Mouse (Mus musculus) kidney, postnatal 10 days (tissue): Measurements from ENCODE around the gene Rflnb.
"Not testable (repeated sequence)": the region's sequence is repeated elsewhere in the genome, so short reads cannot be mapped to it uniquely, and the experiment has no call there.

Experiments
- DNase-seq: peaks from one replicate; pipeline ENCODE4 v3.0.0; 2021; ENCODE audit warnings: mixed read lengths

Gene Rflnb

DNA sequence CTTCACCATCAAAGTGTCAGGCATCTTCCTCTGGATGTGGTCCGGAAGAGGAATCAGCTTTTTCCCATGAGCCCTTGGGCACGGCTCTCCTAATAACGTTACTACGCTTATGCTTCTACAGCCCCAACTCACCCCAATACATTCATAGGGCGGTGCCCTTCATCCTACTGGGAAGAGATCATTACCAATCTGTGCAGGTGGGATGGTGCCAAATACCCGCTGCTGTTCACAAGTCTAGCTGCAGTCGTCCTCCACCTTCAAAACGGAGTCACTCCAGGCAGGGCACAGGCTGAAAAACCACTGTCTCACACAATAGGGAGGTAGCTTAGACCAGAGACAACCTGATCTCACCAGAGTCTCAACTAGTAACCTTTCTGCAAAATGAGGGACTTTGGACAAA lies 7.6 kb upstream of the Rflnb start:
- DNase-seq: no peak

DNA sequence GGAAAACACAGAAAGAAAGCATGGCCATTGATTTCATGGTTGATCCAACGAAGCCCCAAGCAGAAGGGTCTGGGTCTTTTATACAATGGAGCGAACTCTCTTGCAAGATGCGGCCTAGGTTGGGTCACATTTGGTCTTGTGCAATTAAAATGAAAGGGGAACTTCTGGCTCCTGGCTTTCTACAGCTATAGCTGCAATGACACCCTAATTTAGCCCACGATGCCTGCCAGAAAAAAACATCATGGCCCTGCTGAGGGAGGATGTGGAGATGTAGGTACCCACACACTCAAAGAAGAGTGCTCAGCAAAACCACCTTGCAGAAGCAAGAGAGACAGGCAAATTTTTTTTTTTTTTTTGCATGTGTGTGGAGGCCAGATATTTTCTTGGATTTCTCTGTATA lies 6.3 kb upstream of the Rflnb start:
- DNase-seq: no peak

DNA sequence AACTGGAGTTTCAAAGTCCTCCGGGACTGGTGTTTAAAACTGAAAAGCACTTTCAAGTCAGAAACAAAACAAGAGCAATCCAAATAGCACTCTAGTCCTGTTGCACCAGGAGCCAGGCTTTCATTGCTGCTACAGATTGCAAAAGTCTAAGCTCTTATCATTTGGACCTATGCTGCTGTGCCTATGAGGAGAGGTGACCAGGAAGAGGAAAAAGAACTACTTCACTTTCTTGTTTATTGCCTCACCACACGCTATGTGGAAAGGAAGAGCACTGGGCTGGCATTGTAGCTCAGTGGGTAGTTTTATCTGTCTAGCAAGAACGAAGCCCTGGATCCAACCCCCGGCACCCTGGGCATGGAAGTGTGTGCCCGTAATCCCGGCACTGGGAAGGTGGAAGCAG lies 5.8 kb upstream of the Rflnb start:
- no peak for DNase-seq

GRCm38 (mm10) chr11:76028072-76028465 lies 487 bp upstream of the Rflnb start:
- peak; percentile 67 for DNase-seq

DNA sequence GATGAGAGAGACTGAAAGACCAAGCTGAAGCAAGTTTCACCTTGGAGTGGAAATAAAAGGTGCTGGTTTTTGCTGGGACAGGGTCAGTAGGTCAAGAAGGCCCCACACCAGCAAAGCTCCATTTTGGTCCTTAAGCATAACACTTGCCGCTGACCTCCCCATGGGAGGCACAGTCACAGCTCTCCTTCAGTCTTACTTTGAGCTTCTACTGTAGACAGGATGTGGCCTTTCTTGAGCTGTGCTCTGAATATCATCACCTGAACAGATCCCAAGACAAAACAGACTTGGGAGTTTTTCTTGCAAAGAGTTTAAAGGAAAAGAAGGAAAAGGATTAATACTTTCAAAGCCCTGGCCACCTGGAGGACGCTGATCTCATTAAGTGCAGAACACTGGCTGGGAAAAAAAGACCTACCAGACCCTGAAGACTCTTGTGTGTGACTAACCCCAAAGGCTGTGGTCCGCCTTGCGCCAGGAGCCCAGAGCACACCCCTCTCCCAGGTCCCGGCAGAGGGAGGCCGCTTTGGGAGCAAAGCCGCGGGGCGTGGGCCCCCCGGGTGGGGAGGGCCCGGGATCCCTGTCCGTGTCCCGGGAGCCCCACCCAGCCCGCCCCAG lies 949 bp downstream of the Rflnb start:
- DNase-seq: no peak

- no peak for DNase-seq
These were observed 2.5 kb downstream of the Rflnb start for GRCm38 (mm10) chr11:76025080-76025583.

- DNase-seq: no peak
These were observed 6.7 kb downstream of the Rflnb start for GRCm38 (mm10) chr11:76020916-76021315.

- DNase-seq: no peak
These were observed 7.7 kb downstream of the Rflnb start for GRCm38 (mm10) chr11:76019879-76020278.

- DNase-seq: no peak
These were observed 11.8 kb downstream of the Rflnb start for GRCm38 (mm10) chr11:76015814-76016213.

GRCm38 (mm10) chr11:76015251-76015650 lies 12.3 kb downstream of the Rflnb start:
- DNase-seq: no peak

DNA sequence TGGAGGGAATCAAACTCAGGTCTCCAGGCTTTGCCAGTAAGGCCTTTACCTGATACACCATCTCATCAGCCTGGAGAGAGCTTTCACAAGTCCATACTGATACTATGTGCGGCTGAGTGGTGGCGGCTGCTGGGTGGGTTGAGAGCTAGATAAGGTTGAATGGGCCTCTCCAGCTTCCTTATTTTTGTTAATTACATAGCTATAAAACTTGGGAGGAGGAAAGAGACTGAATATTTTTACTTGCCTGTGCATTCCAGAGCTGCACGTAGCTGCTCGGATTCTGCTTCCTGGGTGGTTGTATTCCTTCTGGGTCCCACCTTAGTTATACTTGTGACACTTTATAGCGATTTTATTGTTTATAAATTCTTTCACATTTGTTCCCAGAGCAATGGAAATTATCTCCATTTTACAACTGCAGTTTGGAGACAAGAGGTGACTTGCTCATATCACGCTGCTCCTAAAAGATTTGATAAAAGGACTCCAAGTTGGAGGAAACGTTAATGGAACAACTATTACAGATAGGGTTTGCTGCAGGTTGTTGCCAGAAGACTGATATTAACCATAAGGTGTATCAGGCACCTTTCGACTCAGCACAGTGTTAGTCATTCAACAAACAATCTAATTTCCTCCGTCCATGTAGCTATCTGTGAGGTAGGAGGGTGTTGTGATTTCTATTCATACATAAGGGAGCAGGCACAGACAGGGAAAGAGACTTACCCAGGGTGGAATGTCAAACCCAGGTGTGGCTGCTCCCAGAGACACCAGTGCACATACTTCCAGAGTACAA lies 16.6 kb downstream of the Rflnb start:
- no peak for DNase-seq

GRCm38 (mm10) chr11:76009101-76009500 lies 18.5 kb downstream of the Rflnb start:
- no peak for DNase-seq

DNA sequence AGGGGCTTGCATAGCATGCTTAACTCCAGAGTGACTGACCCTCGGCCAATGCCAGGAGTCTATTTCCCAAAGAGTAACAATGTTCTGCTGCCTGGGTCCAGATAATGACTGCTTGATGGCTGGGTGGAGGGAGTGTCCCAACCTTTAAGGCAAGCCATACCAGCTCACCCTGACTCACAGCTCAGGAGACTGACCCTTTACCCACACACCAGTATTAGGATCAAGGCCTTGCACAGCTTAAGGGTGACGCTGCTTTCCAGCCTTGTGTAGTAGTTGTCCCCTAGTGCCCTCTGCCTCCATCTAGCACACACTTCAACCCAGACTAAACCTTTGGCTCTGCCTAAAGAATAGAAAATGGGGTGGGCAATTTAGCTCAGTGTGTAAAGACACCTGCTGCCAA lies 19.4 kb downstream of the Rflnb start:
- DNase-seq: no peak

DNA sequence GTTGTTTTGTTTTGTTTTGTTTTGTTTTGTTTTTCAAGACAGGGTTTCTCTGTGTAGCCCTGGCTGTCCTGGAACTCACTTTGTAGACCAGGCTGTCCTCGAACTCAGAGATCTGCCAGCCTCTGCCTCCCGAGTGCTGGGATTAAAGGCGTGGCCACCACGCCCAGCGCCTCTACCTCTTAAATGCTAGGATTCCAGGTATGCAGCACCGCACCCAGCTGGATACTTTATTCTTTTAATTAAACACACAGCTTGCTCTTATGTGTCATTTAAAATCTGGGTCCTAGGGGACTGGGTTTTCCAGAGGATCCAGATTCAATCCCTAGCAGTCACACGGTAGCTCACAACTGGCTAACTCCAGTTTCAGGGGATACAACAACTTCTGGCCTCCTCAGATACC lies 23.3 kb downstream of the Rflnb start:
- not testable (repeated sequence) for DNase-seq

GRCm38 (mm10) chr11:76001237-76001878 lies 26.2 kb downstream of the Rflnb start:
- DNase-seq: peak; percentile 53

DNA sequence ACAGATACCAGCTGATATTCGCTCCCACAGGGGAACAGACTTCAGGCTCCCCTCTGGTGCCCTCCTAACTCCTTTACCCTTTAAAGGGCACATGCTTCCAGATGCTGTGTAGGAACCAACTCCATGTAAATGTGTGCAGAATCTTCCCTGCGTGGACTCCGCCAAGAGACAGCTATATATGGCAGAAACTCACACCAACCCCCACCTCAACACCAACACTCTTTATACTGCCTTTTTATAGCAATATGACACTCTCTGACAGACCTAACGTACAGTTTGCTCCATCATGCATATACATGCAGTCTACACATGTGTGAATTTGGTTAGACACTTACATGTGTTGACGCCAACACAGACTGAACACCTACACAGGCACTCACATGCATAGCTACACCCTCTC lies 26.9 kb downstream of the Rflnb start:
- no peak for DNase-seq

DNA sequence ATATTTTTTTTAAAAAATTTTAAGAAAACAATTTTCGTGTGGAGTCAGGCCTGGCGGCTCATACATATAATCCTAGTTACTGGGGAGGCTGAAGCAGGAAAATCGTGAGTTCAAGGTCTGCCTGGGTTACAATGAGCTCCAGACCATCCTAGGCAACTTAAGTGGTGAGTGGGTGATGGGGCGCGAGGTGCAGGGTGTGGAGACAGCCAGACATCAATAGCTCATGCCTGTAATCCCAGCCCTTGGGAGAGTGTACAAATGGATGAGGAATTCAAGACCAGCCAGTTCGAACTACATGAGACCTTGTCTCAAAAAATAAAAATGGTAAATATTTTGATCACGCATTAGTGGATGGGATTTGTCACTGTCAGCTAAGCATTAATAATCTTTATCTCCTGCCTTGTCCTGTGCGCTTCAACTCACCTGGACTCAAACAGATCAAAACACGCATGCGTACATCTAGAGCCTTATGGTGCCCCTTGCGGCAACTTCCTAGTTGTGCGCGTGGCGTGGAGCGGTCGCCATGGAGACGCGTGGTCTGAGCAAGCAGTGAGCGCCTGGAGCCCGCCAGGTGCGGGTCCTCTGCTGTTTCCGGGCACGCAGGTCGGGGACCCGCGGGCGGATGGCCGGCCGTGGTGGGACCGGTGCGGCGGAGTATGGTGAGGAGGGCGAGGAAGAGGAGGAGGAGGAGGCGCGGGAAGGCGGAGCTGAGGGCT lies 28.0 kb downstream of the Rflnb start, which contains the start of gene 1700016K19Rik:
Gene 1700016K19Rik, plus strand, starts transcription at position 473 of the 716 bp plus-strand sequence.
- peak; percentile 89 for DNase-seq

- DNase-seq: no peak
These were observed 33.2 kb downstream of the Rflnb start for GRCm38 (mm10) chr11:75994357-75994756.

- no peak for DNase-seq
These were observed 35.1 kb downstream of the Rflnb start for GRCm38 (mm10) chr11:75992481-75992880.

DNA sequence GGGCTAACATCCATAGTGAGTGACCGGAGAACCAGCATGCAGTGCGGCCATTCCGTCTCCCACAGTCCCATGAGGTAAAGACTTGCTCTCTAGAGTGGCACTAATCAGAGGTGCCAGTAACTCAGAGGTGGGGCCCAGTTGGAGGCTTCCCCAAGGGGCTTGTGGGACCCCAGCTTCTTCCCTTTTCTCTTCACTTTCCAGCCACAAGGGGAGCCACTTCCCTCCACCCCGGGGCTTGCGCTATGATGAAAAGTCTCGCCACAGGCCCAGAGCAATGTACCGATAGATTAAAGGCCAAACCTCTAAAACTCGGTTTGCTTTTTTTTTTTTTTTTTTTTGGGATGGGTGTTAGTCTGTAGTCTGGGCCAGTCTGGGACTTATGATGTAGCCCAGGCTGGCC lies 35.7 kb downstream of the Rflnb start:
- DNase-seq: no peak

DNA sequence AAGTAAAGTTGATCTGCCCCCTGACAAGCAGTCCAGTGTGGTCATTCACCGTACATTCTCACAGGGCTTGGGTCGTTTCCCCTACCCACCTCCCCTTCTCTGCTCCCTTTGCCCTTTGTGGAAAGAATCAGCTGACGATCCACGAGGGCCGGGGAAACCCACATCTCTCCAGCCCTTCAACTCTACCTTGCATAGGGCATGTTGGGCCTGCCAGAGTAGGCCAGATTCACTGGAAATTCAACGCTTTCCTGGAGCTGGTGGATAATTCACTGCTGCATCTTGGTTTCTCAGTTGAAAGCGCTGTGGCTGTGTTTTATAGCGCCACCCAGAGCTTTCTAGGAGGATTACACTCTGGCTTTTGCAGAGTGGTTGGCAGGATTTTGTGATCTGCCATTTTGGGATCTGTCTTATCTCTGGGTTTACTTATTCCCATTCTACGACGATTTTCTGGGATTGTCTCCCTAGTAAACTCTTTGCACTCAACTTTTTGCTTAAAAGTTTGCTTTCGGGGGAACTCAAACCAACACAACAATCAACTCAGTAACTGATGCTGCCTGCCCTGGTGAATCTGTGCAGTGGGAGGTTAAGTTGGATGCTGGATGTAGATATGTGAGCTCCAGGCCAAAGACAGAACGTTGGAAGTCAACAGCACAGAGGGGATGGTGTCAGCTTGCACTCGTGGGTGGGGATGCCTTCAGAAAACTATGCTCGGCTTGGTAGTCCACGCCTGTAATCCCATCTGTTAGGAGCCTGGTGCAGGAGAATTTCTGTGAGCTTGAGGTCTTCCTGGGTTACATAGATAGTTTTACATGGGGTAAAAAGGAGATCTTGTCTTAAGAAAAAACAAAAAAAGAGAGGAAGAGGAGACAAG lies 36.4 kb downstream of the Rflnb start:
- DNase-seq: no peak

DNA sequence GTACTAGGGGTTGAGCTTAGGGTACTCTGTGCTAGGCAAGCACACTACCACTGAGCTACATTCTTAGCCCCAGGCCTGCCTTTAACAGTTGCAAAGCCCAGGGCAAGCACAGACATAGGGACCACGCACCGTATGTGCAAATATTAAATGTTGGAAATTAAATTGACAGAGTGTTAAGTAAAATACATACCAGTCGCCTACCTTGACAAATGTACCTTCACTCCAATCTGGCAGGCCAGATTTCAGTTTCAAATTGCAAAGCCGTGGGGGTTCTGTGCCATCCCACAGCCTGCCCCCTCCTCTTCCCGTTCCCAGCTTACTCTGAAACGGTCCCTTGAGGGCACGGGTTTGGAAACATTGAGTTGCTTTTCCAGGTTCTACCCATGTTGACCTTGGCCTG lies 41.6 kb downstream of the Rflnb start:
- no peak for DNase-seq
